Mouse (Mus musculus) thymus, adult 2 months (tissue): ENCODE results near the gene Vac14.

Experiments
- CTCF ChIP-seq: fragments of 200-500 bp; IDR thresholded peaks from 2 replicates; pipeline ENCODE4 v1.5.1; 2012; ENCODE audit warnings: mild to moderate bottlenecking, control low read depth, low read length, moderate library complexity, borderline replicate concordance; ENCODE audit not compliant: control insufficient read depth, poor library complexity, insufficient read depth; ENCODE audit errors: extremely low read depth
- POLR2A ChIP-seq: fragments of 200-500 bp; IDR thresholded peaks from 2 replicates; pipeline ENCODE4 v1.6.1; 2012; ENCODE audit warnings: mild to moderate bottlenecking, low read length, control low read depth, moderate library complexity; ENCODE audit not compliant: control insufficient read depth, poor library complexity, insufficient read depth; ENCODE audit errors: extremely low read depth

- no peak for TF ChIP-seq CTCF
- no peak for TF ChIP-seq POLR2A
Measured at GRCm38 (mm10) chr8:110716075-110716474, 97.7 kb downstream of the Vac14 start.
